Mouse (Mus musculus): Measurements from ENCODE around the gene Glrp1.

DNA sequence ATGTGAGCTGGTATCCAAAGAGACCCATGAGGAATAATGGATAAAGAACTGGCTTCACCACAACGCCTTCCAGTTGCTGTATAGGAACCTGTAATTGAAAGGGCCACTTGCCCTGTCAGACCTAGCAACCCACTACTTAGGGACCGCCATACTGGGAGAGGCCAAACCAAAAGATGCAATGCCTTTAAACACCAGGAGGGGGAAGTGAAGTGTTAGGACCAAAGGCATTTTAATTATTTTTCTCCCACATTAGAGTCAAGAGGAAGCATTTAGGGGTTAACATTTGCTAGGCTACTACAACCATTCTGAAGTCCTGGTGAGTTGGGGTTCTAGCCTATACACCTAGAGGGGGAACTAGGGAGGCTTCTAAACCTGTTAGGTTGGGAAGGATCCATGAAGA lies 36.0 kb downstream of the Glrp1 start:
- TF ChIP-seq CTCF (IDR thresholded peaks at IDR 0.05; ENCODE audit: low read depth) (peak; percentile 77), EP300 (IDR thresholded peaks at IDR 0.05; ENCODE audit: low read depth) (no peak)

All from liver, embryonic 14.5 days (tissue).